Mouse (Mus musculus) cerebellum, adult 9-11 months (tissue): Measurements from ENCODE around the gene Zfyve28.

Experiments used
- DNase-seq: peaks from one replicate; pipeline ENCODE4 v3.0.0; 2022

Gene Zfyve28

DNA sequence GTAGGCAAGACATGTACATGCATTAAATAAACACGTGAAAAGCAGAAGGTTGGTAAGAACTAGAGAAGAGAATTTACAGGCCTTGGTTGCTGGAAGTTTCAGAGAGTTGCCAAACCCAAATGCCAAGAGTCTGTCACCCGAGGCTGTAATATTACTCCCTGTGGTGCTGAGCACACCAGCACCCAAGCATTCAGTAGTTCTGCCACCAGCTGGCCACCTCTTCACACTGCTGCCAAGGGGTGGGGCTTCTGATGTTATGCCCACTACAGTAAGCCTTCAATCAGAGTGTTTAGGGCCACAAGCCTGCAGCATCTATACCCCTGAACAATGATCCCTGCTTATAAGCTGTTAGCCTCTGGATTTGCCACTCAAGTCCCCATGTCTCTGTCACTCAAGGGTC lies 86.9 kb downstream of the Zfyve28 start:
- no peak for DNase-seq

DNA sequence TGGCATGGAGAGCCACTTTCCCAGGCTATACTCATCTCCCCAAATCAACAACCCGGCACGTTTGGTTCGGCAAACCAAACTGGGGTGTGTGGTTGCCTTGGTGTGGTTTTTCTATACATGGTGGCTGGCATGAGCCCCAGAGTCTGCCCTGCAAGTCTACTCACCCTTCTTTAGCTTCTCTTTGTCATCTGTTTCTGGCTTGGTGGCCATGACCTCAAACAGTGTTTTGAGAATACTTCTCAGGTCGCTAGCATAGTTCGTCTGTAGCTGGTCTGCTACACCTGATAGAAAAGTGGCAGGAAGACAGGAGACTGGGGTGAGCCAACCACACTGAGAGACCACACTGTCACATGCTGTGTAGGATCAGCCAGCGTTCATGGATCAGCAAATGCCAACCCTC lies 89.6 kb downstream of the Zfyve28 start:
- no peak for DNase-seq

DNA sequence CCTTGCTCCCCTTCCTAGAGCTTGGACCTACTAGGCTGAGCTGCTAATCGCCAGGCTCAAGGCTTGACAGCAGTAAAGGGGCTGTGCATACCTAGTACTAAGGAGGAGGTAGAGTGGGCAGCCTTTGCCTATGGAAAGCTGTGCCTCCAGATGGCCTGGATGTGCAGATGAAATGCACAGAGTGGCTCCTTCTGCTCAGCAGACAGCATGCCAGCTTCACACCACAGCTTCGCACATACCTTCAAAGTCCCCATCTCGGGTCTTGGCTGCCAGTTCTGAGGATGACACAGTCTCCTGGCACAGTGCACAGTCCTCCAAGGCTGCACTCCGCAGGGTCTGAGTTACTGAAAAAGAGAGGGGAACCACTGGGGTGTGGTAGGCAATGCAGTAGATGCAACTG lies 91.0 kb downstream of the Zfyve28 start:
- DNase-seq = peak; percentile 76

DNA sequence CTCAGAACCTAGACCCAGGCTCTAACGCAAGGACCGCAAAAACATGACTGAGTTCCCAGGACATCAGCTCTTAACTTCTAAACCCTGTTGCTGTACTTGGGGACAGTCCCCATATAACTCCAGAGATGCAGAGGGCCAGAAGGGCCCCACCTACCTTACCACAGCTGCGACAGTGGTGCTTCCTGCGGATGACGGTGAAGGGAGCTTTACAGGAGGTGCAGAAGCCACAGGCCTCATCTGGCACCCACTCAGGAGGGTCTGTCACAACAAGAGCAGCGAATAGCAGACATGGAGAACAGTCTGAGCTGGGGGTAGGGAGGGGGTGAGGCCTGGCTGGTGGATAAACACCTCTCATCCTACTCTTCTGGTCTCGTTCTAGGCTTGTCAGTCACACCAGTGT lies 91.8 kb downstream of the Zfyve28 start:
- no peak for DNase-seq

DNA sequence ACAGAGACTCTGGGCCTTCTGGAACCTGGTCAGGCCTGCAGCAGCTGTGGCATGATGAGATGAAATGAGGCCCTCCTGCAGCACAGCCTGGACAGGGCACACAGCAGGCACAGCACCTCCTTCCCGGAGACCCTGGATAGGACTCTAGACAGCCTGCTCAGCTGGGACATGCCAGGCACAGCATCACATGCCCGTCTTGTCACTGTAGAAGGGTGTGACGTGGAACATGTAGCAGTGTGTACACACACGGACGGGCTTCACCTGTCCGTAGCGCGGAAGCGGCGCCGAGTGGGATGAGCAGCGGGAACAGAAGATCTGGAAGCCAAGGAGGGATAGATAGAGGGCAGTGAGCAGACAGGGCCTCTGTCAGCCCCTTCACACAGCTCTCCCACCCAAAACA lies 92.5 kb downstream of the Zfyve28 start:
- DNase-seq = no peak

DNA sequence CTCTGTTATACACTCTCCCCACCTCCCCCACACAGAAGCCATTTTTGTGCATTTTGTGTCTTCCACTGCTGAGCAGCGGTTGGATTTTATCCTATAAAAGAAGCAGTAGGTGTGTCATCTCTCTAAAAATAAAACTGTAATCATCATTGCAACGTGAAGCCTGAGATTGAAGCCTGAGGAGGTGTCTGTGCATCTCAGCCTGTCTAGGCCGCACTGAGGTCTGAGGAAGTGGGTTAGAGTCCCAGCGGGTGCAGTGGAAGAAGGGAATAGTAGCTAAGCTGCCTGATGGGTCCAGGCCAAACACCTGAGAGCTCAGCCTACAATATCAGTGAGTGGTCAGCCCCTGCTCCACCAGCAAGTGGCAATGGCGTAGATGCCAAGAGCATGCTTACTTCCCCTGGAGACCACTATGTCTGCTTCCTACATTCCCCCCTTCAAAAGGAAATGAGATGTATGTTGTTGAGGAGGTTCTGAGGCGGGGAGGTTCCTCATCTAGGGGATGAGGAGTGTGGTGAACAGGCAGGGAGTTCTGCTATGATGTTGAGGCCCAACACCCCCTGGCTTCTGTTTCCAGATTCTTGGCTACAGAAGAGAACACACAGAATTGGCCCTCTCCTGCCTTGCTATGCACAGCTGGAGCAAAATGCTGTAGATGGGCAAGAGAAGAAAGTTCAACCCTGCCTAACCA lies 93.1 kb downstream of the Zfyve28 start:
- no peak for DNase-seq

DNA sequence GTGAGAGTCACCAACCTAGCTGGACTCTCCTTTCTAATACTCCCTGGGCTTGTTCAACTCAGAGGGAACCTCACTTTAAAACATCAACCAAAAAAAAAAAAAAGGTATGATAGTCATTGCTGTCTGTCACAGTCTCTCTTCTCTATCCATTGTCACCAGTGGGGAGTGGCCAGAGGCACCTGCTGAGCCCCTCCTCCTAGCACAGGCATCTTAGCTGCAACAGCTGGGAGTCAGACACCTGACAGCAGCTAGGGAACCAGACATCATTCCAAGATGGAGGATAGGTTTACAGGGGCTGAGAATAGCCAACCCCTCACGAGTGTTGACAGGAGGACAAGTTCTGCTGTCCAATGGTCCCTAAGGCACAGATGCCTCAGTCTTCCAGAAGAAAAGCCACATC lies 93.8 kb downstream of the Zfyve28 start:
- no peak for DNase-seq

DNA sequence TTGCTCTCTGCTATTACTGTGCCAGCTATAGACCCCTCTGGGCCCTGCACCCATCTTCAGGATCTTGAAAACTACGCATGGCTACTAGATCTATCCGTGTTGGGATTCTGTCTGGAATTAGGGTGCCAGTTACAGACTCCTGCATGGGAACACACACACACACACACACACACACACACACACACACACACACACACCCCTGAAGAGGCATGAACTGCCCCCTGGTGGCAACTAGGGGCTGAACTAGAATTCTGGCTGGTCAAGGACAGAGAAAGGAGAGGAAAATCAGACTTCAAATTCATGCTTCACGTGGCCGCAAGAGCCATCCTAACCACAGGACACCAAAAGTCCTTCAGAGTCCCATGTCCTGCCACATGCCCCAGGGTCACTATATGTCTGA lies 96.4 kb downstream of the Zfyve28 start:
- no peak for DNase-seq

DNA sequence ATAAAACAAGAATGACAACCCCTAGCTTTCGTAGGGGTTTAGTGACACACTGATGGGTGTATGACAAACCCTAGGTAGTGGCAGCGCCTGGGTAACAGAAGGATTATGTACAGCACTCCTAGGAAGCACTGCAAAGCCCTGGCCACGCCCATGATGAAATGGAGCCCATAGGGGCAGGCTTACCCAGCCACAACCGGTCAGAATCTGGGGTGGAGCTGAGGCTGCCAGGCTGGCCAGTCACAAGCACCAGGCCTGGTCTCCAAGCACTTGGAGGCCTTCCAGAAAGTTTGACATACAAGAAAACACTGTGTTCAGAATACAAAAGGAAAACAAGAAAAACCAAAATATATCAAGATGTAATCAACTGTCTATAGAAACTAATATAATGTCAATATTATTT lies 97.2 kb downstream of the Zfyve28 start:
- DNase-seq = peak; percentile 62

DNA sequence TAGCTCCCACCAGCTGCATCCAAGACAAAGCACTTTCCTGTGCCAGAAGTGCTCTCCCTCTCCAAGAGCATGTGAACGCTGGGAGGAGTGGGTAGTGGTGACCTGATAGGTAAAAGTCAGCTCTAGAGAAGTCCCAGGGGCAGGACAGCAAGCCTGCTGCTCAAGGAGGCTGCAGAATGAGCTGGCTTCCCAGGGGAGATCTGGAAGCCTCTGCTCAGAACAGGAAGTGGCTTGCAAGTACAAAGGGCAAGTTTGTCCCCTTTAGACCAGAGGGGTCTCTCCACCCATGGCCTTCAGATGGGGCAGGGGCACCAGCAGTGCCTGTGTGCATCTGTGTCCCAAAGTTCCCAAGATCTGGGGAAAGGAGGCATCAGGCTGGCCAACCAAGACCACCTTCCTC lies 98.7 kb downstream of the Zfyve28 start:
- no peak for DNase-seq

DNA sequence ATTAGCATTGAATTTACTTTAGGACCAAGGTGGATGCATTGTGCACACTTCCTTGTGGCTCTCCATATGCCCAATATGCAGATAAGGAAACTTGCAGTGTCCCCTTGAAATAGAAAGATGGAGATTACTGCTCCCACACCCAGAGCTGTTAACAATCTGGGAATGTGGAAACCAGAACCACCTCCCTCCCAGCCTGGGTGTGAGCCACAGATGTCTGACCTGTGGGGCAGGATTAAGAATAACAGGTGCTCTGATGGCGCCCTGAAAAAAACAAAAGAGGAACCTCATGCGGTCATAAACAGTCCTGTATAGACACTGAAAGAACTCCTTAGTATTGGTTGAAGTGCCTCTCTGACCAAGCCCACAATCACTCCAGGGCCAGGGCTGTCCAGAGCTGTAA lies 99.4 kb downstream of the Zfyve28 start:
- DNase-seq = no peak

DNA sequence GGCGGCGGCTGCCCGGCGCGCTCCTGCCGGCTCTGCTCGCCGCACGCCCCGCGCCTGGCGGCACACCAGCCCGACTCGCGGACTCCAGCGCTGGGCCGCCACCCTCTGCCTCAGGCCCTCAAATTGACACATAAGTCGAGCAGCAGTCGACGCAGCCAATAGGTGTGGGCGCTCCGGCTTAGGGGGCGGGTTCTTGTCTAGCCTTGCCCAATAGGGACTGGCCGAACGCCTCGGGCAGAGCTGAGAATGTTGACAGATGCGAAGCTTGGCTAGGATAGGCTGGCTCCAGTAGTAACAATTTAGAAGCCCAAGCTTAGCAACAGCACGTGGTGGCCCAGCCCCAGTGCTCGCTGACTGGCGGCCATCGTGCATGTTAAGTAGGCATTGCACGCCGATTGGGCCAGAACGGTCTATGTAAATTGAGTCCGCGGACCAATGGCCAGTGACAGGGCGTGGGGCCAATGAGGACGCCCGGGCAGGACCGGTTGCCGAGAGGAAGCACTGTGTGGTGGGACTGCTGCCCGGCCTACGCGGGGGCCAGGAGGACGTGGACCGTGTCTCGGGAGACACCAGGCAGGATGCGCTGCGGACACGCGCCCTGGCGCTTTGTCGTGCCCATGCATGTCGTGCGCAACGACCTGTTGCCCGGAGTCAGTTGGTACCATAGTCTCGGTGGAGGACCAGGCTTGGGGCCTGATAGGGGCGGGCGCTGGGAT lies 100.5 kb downstream of the Zfyve28 start, which contains the start of gene Mxd4:
Mxd4 (minus strand) TSS at position 120 of the 716 bp plus-strand sequence.
- DNase-seq = peak; percentile 100

DNA sequence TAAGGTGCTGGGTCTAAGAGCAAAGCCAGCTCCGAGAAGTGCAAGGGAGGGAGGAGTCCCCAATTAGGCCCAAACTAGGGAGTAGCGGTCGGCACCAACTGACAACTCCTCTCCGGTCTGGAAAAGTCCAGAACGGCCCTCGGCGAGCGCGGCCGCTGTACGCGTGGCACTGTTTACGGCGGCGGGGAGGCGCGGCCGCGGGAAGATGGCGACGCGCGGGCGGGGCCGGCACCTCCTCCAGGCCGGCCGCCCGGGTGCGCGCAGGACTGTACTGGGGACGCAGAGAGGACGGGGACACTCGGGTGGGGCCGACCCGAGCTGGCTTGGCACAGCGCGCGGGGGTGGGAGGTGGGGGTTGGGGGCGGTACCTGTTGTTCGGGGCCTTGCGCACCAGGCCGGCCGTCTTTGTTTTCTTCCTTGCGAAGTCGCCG lies 101.3 kb downstream of the Zfyve28 start:
- peak; percentile 73 for DNase-seq

DNA sequence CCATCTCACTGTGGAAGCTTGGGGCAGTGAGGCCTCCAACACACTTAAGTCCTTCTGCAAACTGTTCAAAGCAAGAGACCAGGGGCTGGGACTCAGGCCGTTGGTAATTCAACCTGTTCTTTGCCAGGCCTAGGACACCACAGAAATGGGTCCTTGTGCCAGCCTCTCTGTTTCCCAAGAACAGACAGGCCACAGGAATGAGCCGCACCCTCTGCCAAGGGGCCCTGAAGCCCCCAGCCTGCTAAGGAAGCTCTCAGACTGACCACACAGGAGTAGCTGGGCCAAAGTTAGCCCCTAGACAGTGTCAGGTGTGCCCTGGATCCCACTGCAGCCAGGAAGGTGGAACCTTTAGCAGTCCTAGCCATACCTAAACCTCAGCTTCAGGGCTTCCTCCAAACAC lies 101.9 kb downstream of the Zfyve28 start:
- peak; percentile 64 for DNase-seq

DNA sequence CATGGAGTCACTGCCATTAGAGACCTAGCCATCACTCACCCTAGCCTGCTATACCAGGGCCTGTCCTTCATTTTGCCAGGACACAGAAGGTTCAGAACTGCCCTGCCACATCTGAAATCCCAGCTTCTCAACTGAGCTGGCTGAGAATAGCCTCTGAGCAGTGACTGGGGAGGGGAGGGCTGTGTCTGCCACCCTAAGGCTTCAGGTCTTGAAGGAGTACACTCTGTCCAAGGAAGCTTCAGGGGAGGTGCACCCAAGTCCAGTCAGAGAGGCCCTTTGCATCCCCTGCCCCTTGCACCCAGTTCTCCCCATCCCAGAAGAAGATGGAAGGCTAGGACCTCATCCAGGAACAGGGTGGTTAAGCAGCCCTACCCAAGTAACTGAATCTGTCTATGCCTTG lies 102.5 kb downstream of the Zfyve28 start:
- DNase-seq = no peak

DNA sequence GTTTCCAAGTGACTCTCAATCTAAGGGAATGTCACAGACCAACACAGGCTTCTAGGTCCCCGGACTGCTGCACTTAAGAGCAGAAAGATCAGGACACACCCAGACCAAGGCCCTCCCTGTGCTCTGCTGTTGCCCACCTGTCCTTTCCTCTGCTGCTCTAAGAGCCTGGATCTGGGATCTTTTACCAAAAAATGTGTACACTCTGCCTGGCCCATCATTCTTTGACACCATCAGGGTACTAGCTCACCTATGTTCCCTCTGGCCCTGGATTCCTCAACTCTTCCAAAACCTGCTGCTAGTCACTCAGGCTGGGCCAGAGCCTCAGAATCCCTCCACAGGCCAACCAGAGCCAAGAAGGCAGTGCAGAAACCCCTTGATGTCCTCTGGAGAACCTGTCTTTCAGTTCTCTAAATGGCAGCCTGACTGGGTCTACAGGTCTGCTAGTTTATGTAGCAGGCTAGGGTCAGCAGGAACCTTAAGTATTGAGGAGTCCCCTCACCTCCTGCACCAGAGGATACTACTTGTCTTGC lies 103.1 kb downstream of the Zfyve28 start:
- DNase-seq = peak; percentile 40

DNA sequence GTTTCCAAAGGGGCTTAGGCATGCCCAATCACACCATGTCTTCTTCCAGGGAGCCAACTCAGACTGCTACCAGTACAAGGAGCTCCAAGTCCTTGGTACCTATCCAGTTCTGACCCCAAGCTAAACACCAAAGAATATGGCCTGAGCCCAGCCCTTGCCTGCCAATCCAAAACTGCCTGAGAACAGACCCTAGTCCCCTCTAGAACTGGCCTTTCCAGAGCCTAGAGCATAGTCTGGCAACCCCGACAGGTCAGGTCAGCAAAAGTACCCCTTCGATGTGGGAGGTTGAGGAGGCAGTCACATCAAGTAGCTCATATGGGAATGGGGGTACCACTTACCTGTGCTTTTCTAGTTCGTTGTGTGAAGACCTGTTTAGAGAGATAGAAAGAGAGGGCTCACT lies 104.3 kb downstream of the Zfyve28 start:
- peak; percentile 34 for DNase-seq

DNA sequence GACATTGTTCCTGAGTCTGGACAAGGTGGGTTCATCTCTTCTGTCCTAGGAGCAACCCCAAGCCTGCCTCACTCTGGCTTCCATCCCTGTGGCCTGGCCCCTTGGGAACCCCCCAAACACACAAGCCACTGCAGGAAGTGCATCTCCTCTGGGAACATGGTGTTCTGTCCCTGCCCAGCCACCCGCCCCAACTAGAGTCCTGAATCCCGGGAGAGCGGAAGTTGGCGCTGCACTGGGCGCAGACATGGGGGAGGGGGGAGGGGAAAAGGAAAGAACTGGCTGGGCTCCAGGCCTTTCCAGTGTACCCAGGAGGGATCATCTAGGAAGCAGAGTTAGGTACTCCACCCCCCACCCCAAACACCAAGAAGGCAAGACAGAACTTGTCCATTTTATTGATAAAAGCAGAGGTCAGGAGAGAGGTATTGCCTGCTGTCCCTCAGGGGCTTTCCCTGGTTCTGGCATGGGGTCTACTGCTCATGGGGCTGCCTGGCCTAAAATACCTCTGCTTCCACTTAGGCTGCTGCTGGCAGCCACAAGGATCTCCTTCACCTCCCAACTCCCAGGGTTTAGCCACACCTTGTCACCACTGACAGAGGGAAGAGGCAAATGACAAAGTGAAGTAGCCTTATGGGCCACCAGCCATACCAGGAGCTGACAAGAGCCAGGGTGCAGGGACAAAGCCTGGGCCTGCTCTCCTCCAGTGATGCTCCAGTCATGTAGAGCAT lies 104.9 kb downstream of the Zfyve28 start:
- peak; percentile 49 for DNase-seq

DNA sequence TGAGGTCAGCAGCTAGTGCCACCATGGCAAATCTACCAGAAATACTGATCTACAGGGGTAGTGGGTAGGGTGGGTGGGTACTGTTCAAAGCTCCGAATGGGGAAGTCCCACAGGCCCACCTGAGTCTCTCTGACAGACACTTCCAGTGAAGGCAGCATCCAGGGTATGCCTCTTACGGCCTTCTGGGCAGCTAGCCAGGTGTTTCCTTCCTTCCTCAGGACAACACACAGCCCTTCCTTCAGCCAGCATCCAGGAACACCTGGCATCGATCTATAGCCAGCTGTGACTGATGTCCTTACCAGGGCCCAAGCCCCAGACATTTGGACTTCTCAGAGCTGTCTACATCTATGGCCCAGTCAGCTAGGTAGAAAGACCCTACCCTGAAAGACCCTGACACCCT lies 105.8 kb downstream of the Zfyve28 start:
- peak; percentile 43 for DNase-seq

DNA sequence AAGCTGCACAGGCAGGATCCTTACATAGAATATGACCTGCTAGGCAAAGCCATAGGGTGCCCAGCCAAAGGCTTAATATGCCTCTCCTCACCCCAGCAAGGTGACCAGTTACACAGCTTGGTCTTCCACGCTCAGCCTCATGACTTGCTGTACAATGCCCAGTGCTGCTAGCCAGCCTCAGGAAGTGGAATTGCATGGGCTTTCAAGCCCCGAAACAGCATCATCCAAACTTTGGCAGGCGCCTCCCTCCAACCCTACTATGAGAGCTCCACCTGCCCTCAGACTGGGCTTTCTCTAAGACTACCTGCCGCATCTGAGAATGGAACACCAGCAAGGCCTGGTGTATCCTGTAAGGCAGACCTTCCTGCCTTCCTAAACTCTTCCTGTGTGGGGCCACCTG lies 110.4 kb downstream of the Zfyve28 start:
- DNase-seq = peak; percentile 28

DNA sequence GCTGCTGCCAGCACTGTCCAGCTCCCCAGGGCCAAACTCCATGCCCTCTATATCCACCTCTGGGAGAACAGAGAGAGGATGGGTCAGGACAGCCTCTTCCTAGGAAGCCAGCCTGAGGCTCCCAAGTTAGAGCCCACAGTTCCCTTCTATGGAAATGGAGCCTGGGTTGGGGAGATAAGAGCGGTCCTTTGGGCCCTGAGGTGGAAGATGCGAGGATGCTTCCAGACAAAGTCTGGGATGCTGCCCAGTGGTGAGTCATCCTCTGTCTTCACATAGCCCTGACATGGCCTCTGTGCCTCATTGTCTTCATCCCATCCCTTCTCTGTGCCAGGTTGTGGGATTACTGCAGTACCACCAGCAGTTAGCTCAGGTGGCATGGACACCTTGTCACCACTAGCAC lies 111.2 kb downstream of the Zfyve28 start:
- DNase-seq = peak; percentile 73

DNA sequence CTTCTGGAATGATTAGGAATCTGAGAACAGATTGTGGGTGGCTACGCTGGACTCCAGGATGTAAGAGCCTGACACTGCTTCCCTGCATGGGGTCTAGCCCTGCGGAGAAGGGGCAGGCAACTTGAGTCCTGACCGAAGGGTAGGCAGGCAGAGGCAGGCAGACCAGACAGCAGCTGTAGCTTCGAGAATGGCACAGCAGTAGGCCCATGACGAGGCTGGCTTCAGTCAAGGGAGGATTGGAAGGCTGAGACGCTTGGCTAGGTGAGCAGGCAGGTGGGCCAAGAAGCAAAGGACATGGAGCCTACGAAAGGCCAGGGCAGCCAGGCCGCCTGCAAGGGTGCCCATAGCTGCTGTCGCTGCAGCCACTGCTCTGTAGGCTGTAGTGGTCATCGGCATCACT lies 111.6 kb downstream of the Zfyve28 start:
- DNase-seq = peak; percentile 70

DNA sequence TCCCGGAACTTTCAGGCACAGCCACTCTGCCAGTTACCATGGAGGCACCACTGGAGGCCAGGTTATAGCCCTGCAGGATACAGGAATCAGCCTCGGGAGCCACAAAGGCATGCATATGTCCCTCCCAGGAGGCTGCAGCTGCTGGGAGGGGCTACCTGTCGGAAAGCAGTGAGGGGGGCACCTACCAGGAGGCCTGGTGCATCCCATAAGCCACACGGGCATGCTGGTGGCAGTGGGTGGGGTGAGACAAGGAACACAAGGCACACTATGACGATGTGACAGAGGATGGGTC lies 112.9 kb downstream of the Zfyve28 start:
- peak; percentile 70 for DNase-seq
